ENCODE assay signal across 8 mouse cellular contexts in the genomic region with DNA sequence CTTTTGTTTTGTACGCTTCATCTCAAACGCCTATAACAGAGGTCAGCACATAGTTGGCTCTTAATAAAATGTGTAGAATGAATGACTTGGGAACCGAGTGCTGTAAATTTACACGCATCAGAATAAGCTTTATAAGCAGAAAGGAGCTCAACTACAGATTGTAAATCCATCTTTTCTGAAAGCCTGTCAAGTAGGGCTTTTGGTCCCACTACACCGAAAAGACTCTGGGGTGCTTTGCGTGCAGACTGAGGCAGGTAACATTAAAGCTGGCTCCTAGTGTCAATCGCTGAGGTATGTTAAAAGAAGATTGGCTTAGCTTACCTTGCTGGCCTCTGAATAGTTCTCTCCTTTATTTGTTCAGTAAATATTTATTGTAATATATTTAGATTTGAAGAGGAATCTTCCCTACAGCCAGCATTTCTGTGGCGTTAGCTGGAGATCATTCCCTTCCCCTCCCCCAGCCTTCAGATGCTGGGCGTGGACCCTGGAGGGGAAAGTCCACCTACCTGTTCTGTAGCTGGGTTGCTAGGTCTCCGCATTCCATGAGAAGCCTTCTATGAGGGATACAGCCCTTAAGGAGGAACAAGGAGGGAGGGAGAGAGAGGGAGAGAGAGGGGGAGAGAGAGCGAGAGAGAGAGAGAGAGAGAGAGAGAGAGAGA. TPM values are rescaled to one million over a fixed set of nuclear protein-coding genes. Genes with fewer than 3 reads are reported as not detected.
DNase-seq lines count a peak whose midpoint lies in the region; ATAC-seq lines count a peak whose summit lies in the region.

No protein-coding gene starts in this region.

- DNase-seq in left cerebral cortex, postnatal 4 days = peak; percentile 21
- no peak for DNase-seq in left cerebral cortex, adult 11 months (ENCODE audit: low spot score)
- peak; percentile 72 for DNase-seq in lung, postnatal 36 days
- no peak for DNase-seq in spleen, postnatal 4 days (ENCODE audit: low spot score in 2 of 2)
- DNase-seq in layer of hippocampus, adult 9-10 months (ENCODE audit: low spot score) = no peak

- intact Hi-C loops in left cerebral cortex, postnatal 4 days (cut with DNase I) = no loop called here

- H3K36me3 ChIP-seq in embryonic facial prominence, embryonic 12.5 days = no peaks in the 10 kb centered on the region
- H3K36me3 ChIP-seq in kidney, embryonic 15.5 days = no peaks in the 10 kb centered on the region

- peaks cover 7% of the 10 kb centered on the region; the same call in 1 of the 2 replicates for H3K27me3 ChIP-seq in embryonic facial prominence, embryonic 12.5 days
- H3K27me3 ChIP-seq in kidney, embryonic 15.5 days = peaks cover 7% of the 10 kb centered on the region; the same call in 1 of the 2 replicates

- no peak overlapping the region for H3K27ac ChIP-seq in embryonic facial prominence, embryonic 12.5 days
- H3K27ac ChIP-seq in kidney, embryonic 15.5 days = peak overlapping the region; percentile 62

- no peak for ATAC-seq in embryonic facial prominence, embryonic 12.5 days (ENCODE audit: insufficient number of reproducible peaks, insufficient read depth, low FRiP score, low TSS enrichment)
- ATAC-seq in kidney, embryonic 15.5 days (replicated peaks; ENCODE audit: low FRiP score) = no peak
- ATAC-seq in monocyte, adult 5-6 weeks (replicated peaks; ENCODE audit: insufficient number of reproducible peaks, low FRiP score, low TSS enrichment, poor library complexity, severe bottlenecking) = no peak

- peak overlapping the region; percentile 60; the same call in 1 of the 2 replicates for H3K9ac ChIP-seq in embryonic facial prominence, embryonic 12.5 days
- peak overlapping the region; percentile 50 for H3K9ac ChIP-seq in kidney, embryonic 15.5 days

- H3K4me1 ChIP-seq in embryonic facial prominence, embryonic 12.5 days = peaks cover 5% of the 10 kb centered on the region
- peaks cover 28% of the 10 kb centered on the region for H3K4me1 ChIP-seq in kidney, embryonic 15.5 days

- peak overlapping the region; percentile 47 for H3K4me3 ChIP-seq in embryonic facial prominence, embryonic 12.5 days
- H3K4me3 ChIP-seq in kidney, embryonic 15.5 days (replicated peaks) = peak overlapping the region; percentile 67

- H3K9me3 ChIP-seq in embryonic facial prominence, embryonic 12.5 days = no peaks in the 10 kb centered on the region
- no peaks in the 10 kb centered on the region for H3K9me3 ChIP-seq in kidney, embryonic 15.5 days (replicated peaks)

- 4% methylated on average over 10 of the region's 11 CpGs for WGBS in embryonic facial prominence, embryonic 12.5 days
- WGBS in kidney, embryonic 15.5 days = 1% methylated on average over 10 of the region's 11 CpGs

- peak overlapping the region; percentile 86 for H3K4me2 ChIP-seq in embryonic facial prominence, embryonic 12.5 days (replicated peaks)
- H3K4me2 ChIP-seq in kidney, embryonic 15.5 days = peak overlapping the region; percentile 79

RNA-seq across cellular contexts. Expression of gene Cgn, which starts 1.0 kb away (rescaled TPM):
- 10 to 100 TPM; 17.1 to 17.9 TPM for total RNA-seq in left cerebral cortex, postnatal 4 days (2021)
- polyA plus RNA-seq in embryonic facial prominence, embryonic 12.5 days (2016; fragmentation: Nextera tagmentation; extraction: Ambion mirVana) = 7.2 and 8.1 TPM in 2 replicates
- 17.0 and 18.3 TPM in 2 replicates for polyA plus RNA-seq in kidney, embryonic 15.5 days (2015; fragmentation: Nextera tagmentation; extraction: Ambion mirVana)
- 0.32 TPM in 1 of 3 replicates, not detected in the others for total RNA-seq in monocyte, adult 5-6 weeks (2017)

RNA-seq across cellular contexts. Expression of gene Pogz, which starts 50.1 kb away (rescaled TPM):
- total RNA-seq in left cerebral cortex, postnatal 4 days (2021) = 10 to 100 TPM; 97.9 to 99.7 TPM
- 20.4 and 22.9 TPM in 2 replicates for polyA plus RNA-seq in embryonic facial prominence, embryonic 12.5 days (2016; fragmentation: Nextera tagmentation; extraction: Ambion mirVana)
- polyA plus RNA-seq in kidney, embryonic 15.5 days (2015; fragmentation: Nextera tagmentation; extraction: Ambion mirVana) = 17.4 and 18.8 TPM in 2 replicates
- 14.4 to 29.8 TPM (median 15.6 TPM) in 3 replicates for total RNA-seq in monocyte, adult 5-6 weeks (2017)

Comparison
In these comparisons a context has a peak if more than half of its experiments do, and no peak if none do; other contexts are left out.
1. DNase-seq: peak in left cerebral cortex, postnatal 4 days (single experiment) and lung, postnatal 36 days (single experiment); none in left cerebral cortex, adult 11 months (single experiment), spleen, postnatal 4 days (0 of 2) and layer of hippocampus, adult 9-10 months (single experiment).
2. RNA of gene Cgn, which starts 1.0 kb away (total RNA-seq): 17.1 to 17.9 TPM in left cerebral cortex, postnatal 4 days; 0.32 TPM in monocyte, adult 5-6 weeks; every median in the first group is over 10 times any median in the second.